ENCODE assay signal across 9 mouse cellular contexts in the genomic region with DNA sequence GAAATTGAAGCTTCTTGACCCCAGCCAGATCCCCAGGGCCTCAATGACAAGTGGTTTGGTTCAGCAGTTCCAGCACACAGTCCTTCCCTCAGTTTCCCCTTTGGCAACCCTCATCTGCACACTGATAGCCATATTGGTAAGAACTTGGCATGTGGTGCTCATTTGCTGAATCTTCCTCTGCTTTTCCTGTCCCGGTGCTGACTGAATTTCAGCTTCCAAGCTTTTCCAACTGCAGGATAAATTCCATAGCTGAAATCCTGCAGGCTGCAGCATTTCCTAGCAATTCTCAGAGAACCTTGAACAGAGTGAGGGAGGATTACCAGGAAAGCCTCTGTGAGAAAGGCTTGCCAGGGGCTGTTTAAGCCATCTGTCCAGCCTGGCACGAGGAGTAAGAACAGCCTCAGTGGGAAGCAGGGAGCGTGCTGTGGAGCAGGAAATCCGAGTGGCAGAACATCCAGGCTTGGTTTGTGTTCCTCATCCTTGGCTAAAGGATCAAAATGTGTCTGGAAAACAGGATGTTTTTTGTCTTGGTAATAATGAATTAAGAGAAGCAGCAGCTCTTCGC. TPM values are rescaled to one million over a fixed set of nuclear protein-coding genes. Genes with fewer than 3 reads are reported as not detected.
A peak's percentile ranks its signal among the peaks of the same experiment; 100 is the strongest.
DNase-seq lines count a peak whose midpoint lies in the region; TF ChIP-seq lines count a peak whose summit lies in the region.
"Had no signal": no experiment of that assay in that cellular context is flagged by ENCODE, and none has a peak within 500 bp of the region (broad histone marks: within the 10 kb centered on the region; RNA-seq: fewer than 3 reads in every experiment).

No protein-coding gene starts in this region.

- no peaks in the 10 kb centered on the region for H3K27me3 ChIP-seq in embryonic facial prominence, embryonic 10.5 days (replicated peaks; ENCODE audit: low read depth, poor library complexity, severe bottlenecking)

- peak overlapping the region; percentile 66 for H3K27ac ChIP-seq in layer of hippocampus, adult 2 months
- no peak overlapping the region for H3K27ac ChIP-seq in embryonic facial prominence, embryonic 10.5 days (replicated peaks)

- TF ChIP-seq CTCF in layer of hippocampus, adult 2 months (conservative IDR thresholded peaks at IDR 0.05), result peak; percentile 32; the same call in 1 of the 2 replicates

- H3K36me3 ChIP-seq in embryonic facial prominence, embryonic 10.5 days (replicated peaks), result peaks cover 99% of the 10 kb centered on the region

- H3K9me3 ChIP-seq in embryonic facial prominence, embryonic 10.5 days, result no peaks in the 10 kb centered on the region

- no peak overlapping the region for H3K4me3 ChIP-seq in layer of hippocampus, adult 2 months
- no peak overlapping the region for H3K4me3 ChIP-seq in embryonic facial prominence, embryonic 10.5 days

- DNase-seq in urinary bladder, postnatal 14 days (ENCODE audit: low spot score), result peak; percentile 33
- no peak for DNase-seq in urinary bladder, postnatal 4 days (ENCODE audit: low spot score in 2 of 2)
- peak; percentile 38 for DNase-seq in gastrocnemius, adult 18-20 months (ENCODE audit: low spot score)
- peak; percentile 80 to 92 for DNase-seq in layer of hippocampus, adult 2 months (ENCODE audit: low spot score in 2 of 2)
- DNase-seq in right cerebral cortex, postnatal 25 days, result peak; percentile 80
- DNase-seq in embryonic facial prominence, embryonic 10.5 days (ENCODE audit: low spot score), result no peak
- no peak for DNase-seq in urinary bladder, adult 2 months (ENCODE audit: low spot score)
- no peak for DNase-seq in kidney, postnatal 25 days
- DNase-seq: lung, embryonic 14.5 days had no signal

- 91% methylated on average over 5 of the region's 5 CpGs for WGBS in embryonic facial prominence, embryonic 10.5 days

- no peaks in the 10 kb centered on the region for H3K4me1 ChIP-seq in embryonic facial prominence, embryonic 10.5 days

RNA-seq across cellular contexts. Expression of gene Ndufc2, which starts 12.9 kb away (rescaled TPM):
- 100 to 1,000 TPM; 266 to 292 TPM for total RNA-seq in gastrocnemius, adult 18-20 months (2021)
- total RNA-seq in layer of hippocampus, adult 2 months (2021), result 100 to 1,000 TPM; 206 to 221 TPM
- polyA plus RNA-seq in embryonic facial prominence, embryonic 10.5 days (2016; fragmentation: Nextera tagmentation; extraction: Ambion mirVana), result 304 and 310 TPM in 2 replicates
- 148 and 154 TPM in 2 replicates for polyA plus RNA-seq in urinary bladder, adult 2 months (2012; rRNA removed)

RNA-seq across cellular contexts. Expression of gene Alg8, which starts 15.5 kb away (rescaled TPM):
- 1 to 10 TPM; 3.2 to 3.5 TPM for total RNA-seq in gastrocnemius, adult 18-20 months (2021)
- 10 to 100 TPM; 10.1 to 10.2 TPM for total RNA-seq in layer of hippocampus, adult 2 months (2021)
- 55.2 and 58.8 TPM in 2 replicates for polyA plus RNA-seq in embryonic facial prominence, embryonic 10.5 days (2016; fragmentation: Nextera tagmentation; extraction: Ambion mirVana)
- 11.0 and 14.4 TPM in 2 replicates for polyA plus RNA-seq in urinary bladder, adult 2 months (2012; rRNA removed)

RNA-seq across cellular contexts. Expression of gene Thrsp, which starts 30.6 kb away (rescaled TPM):
- total RNA-seq in gastrocnemius, adult 18-20 months (2021), result 10 to 100 TPM; 15.3 to 19.5 TPM
- total RNA-seq in layer of hippocampus, adult 2 months (2021), result 10 to 100 TPM; 40.0 to 40.6 TPM
- polyA plus RNA-seq in embryonic facial prominence, embryonic 10.5 days (2016; fragmentation: Nextera tagmentation; extraction: Ambion mirVana), result 0.26 and 0.45 TPM in 2 replicates
- polyA plus RNA-seq in urinary bladder, adult 2 months (2012; rRNA removed), result 45.2 and 95.3 TPM in 2 replicates

RNA-seq across cellular contexts. Expression of gene Kctd21, which starts 54.8 kb away (rescaled TPM):
- total RNA-seq in gastrocnemius, adult 18-20 months (2021), result 1 to 10 TPM; 4.1 to 4.4 TPM
- total RNA-seq in layer of hippocampus, adult 2 months (2021), result 10 to 100 TPM; 13.2 to 14.5 TPM
- 4.0 and 4.6 TPM in 2 replicates for polyA plus RNA-seq in embryonic facial prominence, embryonic 10.5 days (2016; fragmentation: Nextera tagmentation; extraction: Ambion mirVana)
- polyA plus RNA-seq in urinary bladder, adult 2 months (2012; rRNA removed), result 9.2 TPM in 2 replicates

RNA-seq across cellular contexts. Expression of gene Usp35, which starts 55.1 kb away (rescaled TPM):
- under 1 TPM; 0.31 to 0.43 TPM for total RNA-seq in gastrocnemius, adult 18-20 months (2021)
- 10 to 100 TPM; 14.3 to 14.6 TPM for total RNA-seq in layer of hippocampus, adult 2 months (2021)
- polyA plus RNA-seq in embryonic facial prominence, embryonic 10.5 days (2016; fragmentation: Nextera tagmentation; extraction: Ambion mirVana), result 1.8 TPM in 2 replicates
- polyA plus RNA-seq in urinary bladder, adult 2 months (2012; rRNA removed), result 7.5 and 9.3 TPM in 2 replicates

Comparison
In these comparisons a context has a peak if more than half of its experiments do, and no peak if none do; other contexts are left out.
1. DNase-seq: peak in urinary bladder, postnatal 14 days (single experiment), gastrocnemius, adult 18-20 months (single experiment), layer of hippocampus, adult 2 months (2 of 2) and right cerebral cortex, postnatal 25 days (single experiment); none in urinary bladder, postnatal 4 days (0 of 2), embryonic facial prominence, embryonic 10.5 days (single experiment), urinary bladder, adult 2 months (single experiment) and kidney, postnatal 25 days (0 of 2).